Comparison of ENCODE assay signal across 8 mouse cellular contexts in genomic region chr6:85431842-85432431, GRCm38 (mm10). TPM values are rescaled to one million over a fixed set of nuclear protein-coding genes. Genes with fewer than 3 reads are reported as not detected.
DNase-seq lines count a peak whose midpoint lies in the region; ATAC-seq and TF ChIP-seq lines count a peak whose summit lies in the region.

Gene Smyd5, plus strand, starts transcription at chr6:85431989.

- peaks cover 17% of the 10 kb centered on the region for H3K27me3 ChIP-seq in heart, embryonic 13.5 days (replicated peaks)
- no peaks in the 10 kb centered on the region; the same call in 1 of the 2 replicates for H3K27me3 ChIP-seq in liver, embryonic 11.5 days (replicated peaks; ENCODE audit: control insufficient read depth, insufficient read depth, low read length)
- peaks cover 9% of the 10 kb centered on the region for H3K27me3 ChIP-seq in myocyte (ENCODE audit: control insufficient read depth, insufficient read depth, insufficient read length)
- no peaks in the 10 kb centered on the region for H3K27me3 ChIP-seq in splenic B cell, adult 2 months (ENCODE audit: control insufficient read depth, insufficient read depth, low read length, poor library complexity, severe bottlenecking)

- H3K9ac ChIP-seq in heart, embryonic 13.5 days, result peak within 1 kb of the TSS; percentile 83
- H3K9ac ChIP-seq in liver, embryonic 11.5 days (ENCODE audit: low read depth, low read length), result peak within 1 kb of the TSS; percentile 73

- WGBS in heart, embryonic 13.5 days, result 1% methylated on average over 39 of the region's 39 CpGs
- under 1% methylated on average over 39 of the region's 39 CpGs for WGBS in liver, embryonic 11.5 days

- peak; percentile 60 for DNase-seq in c-Kit-negative CD71-positive TER-119-positive erythroid progenitor cells, embryonic 14.5 days (ENCODE audit: low read depth, low spot score)
- peak; percentile 41 for DNase-seq in fibroblast of lung, adult 2 months (ENCODE audit: low read depth)
- DNase-seq in kidney, postnatal 10 days, result peak; percentile 92
- DNase-seq in liver, embryonic 11.5 days (ENCODE audit: low spot score), result peak; percentile 93
- DNase-seq in splenic B cell, adult 2 months (ENCODE audit: low read depth, low spot score), result peak; percentile 86

- no peak within 1 kb of the TSS for H3K27ac ChIP-seq in heart, embryonic 13.5 days (replicated peaks)
- no peak within 1 kb of the TSS for H3K27ac ChIP-seq in liver, embryonic 11.5 days (ENCODE audit: low read depth, low read length)

- H3K4me3 ChIP-seq in heart, embryonic 13.5 days, result peak within 1 kb of the TSS; percentile 98
- H3K4me3 ChIP-seq in liver, embryonic 11.5 days (ENCODE audit: low read depth, low read length), result peak within 1 kb of the TSS; percentile 71
- peak within 1 kb of the TSS; percentile 57 for H3K4me3 ChIP-seq in myocyte

- peak within 1 kb of the TSS; percentile 79 for H3K4me2 ChIP-seq in heart, embryonic 13.5 days
- peak within 1 kb of the TSS; percentile 63 for H3K4me2 ChIP-seq in liver, embryonic 11.5 days
- H3K4me2 ChIP-seq in myocyte (ENCODE audit: low read depth), result peak within 1 kb of the TSS; percentile 76

- H3K9me3 ChIP-seq in heart, embryonic 13.5 days, result no peaks in the 10 kb centered on the region
- H3K9me3 ChIP-seq in liver, embryonic 11.5 days (ENCODE audit: control insufficient read depth, low read length), result no peaks in the 10 kb centered on the region

- no peaks in the 10 kb centered on the region for H3K36me3 ChIP-seq in heart, embryonic 13.5 days
- H3K36me3 ChIP-seq in liver, embryonic 11.5 days (ENCODE audit: control insufficient read depth, insufficient read depth, low read length), result no peaks in the 10 kb centered on the region
- H3K36me3 ChIP-seq in myocyte (ENCODE audit: control insufficient read depth, insufficient read depth), result no peaks in the 10 kb centered on the region
- no peaks in the 10 kb centered on the region for H3K36me3 ChIP-seq in splenic B cell, adult 2 months (ENCODE audit: control insufficient read depth, insufficient read depth, low read length, poor library complexity, severe bottlenecking)

- H3K4me1 ChIP-seq in heart, embryonic 13.5 days, result peaks cover 20% of the 10 kb centered on the region
- peaks cover 12% of the 10 kb centered on the region for H3K4me1 ChIP-seq in liver, embryonic 11.5 days (replicated peaks; ENCODE audit: control insufficient read depth, insufficient read depth, low read length)

- peaks cover 39% of the 10 kb centered on the region for H3K79me2 ChIP-seq in myocyte (ENCODE audit: control insufficient read depth, insufficient read depth)

- peak; percentile 85 for TF ChIP-seq POLR2A in myocyte (IDR thresholded peaks at IDR 0.05; ENCODE audit: insufficient read length, low read depth)

- ATAC-seq in CD4-positive, CD25-positive, alpha-beta regulatory T cell, adult 4 months, result peak; percentile 93
- peak; percentile 58; the same call in 1 of the 2 replicates for ATAC-seq in heart, embryonic 13.5 days (ENCODE audit: extremely low read depth, insufficient number of reproducible peaks, low FRiP score, low TSS enrichment)
- ATAC-seq in liver, embryonic 11.5 days (replicated peaks; ENCODE audit: low FRiP score), result peak; percentile 91

- H3ac ChIP-seq in myocyte (ENCODE audit: control insufficient read depth, insufficient read length), result peak within 1 kb of the TSS; percentile 16

TF ChIP-seq in myocyte, 11 proteins besides CTCF, POLR2A, EP300 and RAD21:
- TF ChIP-seq POLR2AphosphoS2 (IDR thresholded peaks at IDR 0.05; ENCODE audit: insufficient read length, low read depth), result peak; percentile 77
- no peak for TF ChIP-seq TCF12 (IDR thresholded peaks at IDR 0.05; ENCODE audit: insufficient read depth, poor library complexity, severe bottlenecking)
- TF ChIP-seq TCF3 (IDR thresholded peaks at IDR 0.05; ENCODE audit: insufficient read length, low read depth), result no peak
- TF ChIP-seq MAX (IDR thresholded peaks at IDR 0.05; ENCODE audit: low read depth), result peak; percentile 58
- TF ChIP-seq MYOD1 (IDR thresholded peaks at IDR 0.05; ENCODE audit: control insufficient read depth in 1 of 3, insufficient read length in 2 of 3, low read depth in 2 of 3), result no peak
- no peak for TF ChIP-seq SRF (IDR thresholded peaks at IDR 0.05; ENCODE audit: control insufficient read depth, insufficient read length, low read depth)
- TF ChIP-seq E2F4 (IDR thresholded peaks at IDR 0.05; ENCODE audit: insufficient read depth), result no peak
- TF ChIP-seq CEBPB (IDR thresholded peaks at IDR 0.05; ENCODE audit: insufficient read depth, poor library complexity, severe bottlenecking), result no peak
- peak in 1 of 3 experiments; percentile 14 for TF ChIP-seq MYOG (IDR thresholded peaks at IDR 0.05; ENCODE audit: control insufficient read depth in 1 of 3, insufficient read depth in 1 of 3, insufficient read length in 2 of 3, low read depth in 2 of 3)
- no peak for TF ChIP-seq REST (IDR thresholded peaks at IDR 0.05; ENCODE audit: insufficient read depth, insufficient read length)
- TF ChIP-seq USF1 (IDR thresholded peaks at IDR 0.05; ENCODE audit: low read depth), result no peak

RNA-seq across cellular contexts. Expression of gene Smyd5, which starts in this region (rescaled TPM):
- polyA plus RNA-seq in CD4-positive, CD25-positive, alpha-beta regulatory T cell, adult 4 months (2017; shearing (Covaris generic)), result 10 to 100 TPM; 23.2 to 45.4 TPM
- polyA plus RNA-seq in heart, embryonic 13.5 days (2015; fragmentation: Nextera tagmentation; extraction: Ambion mirVana), result 38.0 and 39.6 TPM in 2 replicates
- 65.5 and 68.2 TPM in 2 replicates for polyA plus RNA-seq in liver, embryonic 11.5 days (2014; fragmentation: Nextera tagmentation; extraction: Ambion mirVana)
- polyA plus RNA-seq in myocyte (2012; fragmentation: generic; extraction: Trizol), result 34.6 TPM

Comparison
In these comparisons a context has a peak if more than half of its experiments do, and no peak if none do; other contexts are left out.
1. DNase-seq: peak in every context shown above with its lines; median percentile 93 in liver, embryonic 11.5 days; 92 in kidney, postnatal 10 days; 86 in splenic B cell, adult 2 months; 60 in c-Kit-negative CD71-positive TER-119-positive erythroid progenitor cells, embryonic 14.5 days; 41 in fibroblast of lung, adult 2 months.